In genomic region chrX:136067201-136067991, GRCm38 (mm10) we compare ENCODE assay signal across 9 mouse cellular contexts. TPM values are rescaled to one million over a fixed set of nuclear protein-coding genes. Genes with fewer than 3 reads are reported as not detected.
A peak's percentile ranks its signal among the peaks of the same experiment; 100 is the strongest.
DNase-seq lines count a peak whose midpoint lies in the region; ATAC-seq and TF ChIP-seq lines count a peak whose summit lies in the region.
"Not testable (repeated sequence)": the region's sequence is repeated elsewhere in the genome, so short reads cannot be mapped to it uniquely, and the experiment has no call there.
"Had no signal": no experiment of that assay in that cellular context is flagged by ENCODE, and none has a peak within 500 bp of the region (broad histone marks: within the 10 kb centered on the region; RNA-seq: fewer than 3 reads in every experiment).

No protein-coding gene starts in this region.

- 15% methylated on average over 13 of the region's 48 CpGs for WGBS in cerebellum, adult 2 months
- 21% methylated on average over 19 of the region's 48 CpGs for WGBS in heart, postnatal 0 days
- 17% methylated on average over 19 of the region's 48 CpGs for WGBS in liver, embryonic 11.5 days
- WGBS in midbrain, embryonic 16.5 days = 28% methylated on average over 11 of the region's 48 CpGs
- 8% methylated on average over 7 of the region's 48 CpGs for WGBS in stomach, embryonic 16.5 days

- DNase-seq in ES-E14 (ENCODE audit: low read depth, low spot score) = peak; percentile 11
- DNase-seq in cerebellum, adult 2 months = peak; percentile 40 to 43
- DNase-seq in heart, postnatal 0 days (ENCODE audit: low spot score) = not testable (repeated sequence)
- DNase-seq in layer of hippocampus, adult 11-12 months (ENCODE audit: low spot score) = peak; percentile 12
- peak; percentile 35 for DNase-seq in liver, embryonic 11.5 days (ENCODE audit: low spot score)

- peak overlapping the region; percentile 40; the same call in 1 of the 2 replicates for H3K27ac ChIP-seq in ES-E14 (ENCODE audit: insufficient read depth, low read depth, low read length, poor library complexity, severe bottlenecking)
- not testable (repeated sequence) for H3K27ac ChIP-seq in cerebellum, adult 2 months (ENCODE audit: insufficient read depth, low read length); heart, postnatal 0 days (ENCODE audit: low read depth); liver, embryonic 11.5 days (ENCODE audit: low read depth, low read length); stomach, embryonic 16.5 days (ENCODE audit: low read length)
- peak overlapping the region; percentile 81 for H3K27ac ChIP-seq in midbrain, embryonic 16.5 days (ENCODE audit: low read length)

- peak; percentile 16; the same call in 1 of the 2 replicates for TF ChIP-seq CTCF in cerebellum, adult 2 months (IDR thresholded peaks at IDR 0.05; ENCODE audit: borderline replicate concordance, insufficient read depth, low read depth, low read length)
- not testable (repeated sequence) for TF ChIP-seq CTCF in heart, postnatal 0 days (IDR thresholded peaks at IDR 0.05; ENCODE audit: low read depth)

- not testable (repeated sequence) for TF ChIP-seq EP300 in heart, postnatal 0 days (IDR thresholded peaks at IDR 0.05; ENCODE audit: low read depth)

- peak overlapping the region; percentile 69 to 76 for H3K4me3 ChIP-seq in ES-E14 (ENCODE audit: insufficient read depth in 1 of 2, low read depth in 1 of 2, low read length in 2 of 2, poor library complexity in 1 of 2, severe bottlenecking in 1 of 2)
- peak overlapping the region; percentile 99 for H3K4me3 ChIP-seq in cerebellum, adult 2 months (replicated peaks; ENCODE audit: insufficient read depth, low read depth, low read length)
- peak overlapping the region; percentile 32 for H3K4me3 ChIP-seq in erythroblast, embryonic 14.5 days (replicated peaks)
- 0 out of 2 replicates have a peak overlapping the region, but pooled peaks have one; percentile 11 for H3K4me3 ChIP-seq in heart, postnatal 0 days (ENCODE audit: low read depth, low read length)
- peak overlapping the region; percentile 34 for H3K4me3 ChIP-seq in liver, embryonic 11.5 days (ENCODE audit: low read depth, low read length)
- H3K4me3 ChIP-seq in midbrain, embryonic 16.5 days (ENCODE audit: low read depth, low read length) = peak overlapping the region; percentile 43
- peak overlapping the region; percentile 32 for H3K4me3 ChIP-seq in stomach, embryonic 16.5 days (replicated peaks; ENCODE audit: low read length)

- peak overlapping the region; percentile 52; the same call in 1 of the 2 replicates for H3K9ac ChIP-seq in ES-E14 (ENCODE audit: insufficient read depth, low read depth, low read length, poor library complexity, severe bottlenecking)
- not testable (repeated sequence) for H3K9ac ChIP-seq in heart, postnatal 0 days (replicated peaks; ENCODE audit: low read depth, low read length); liver, embryonic 11.5 days (ENCODE audit: low read depth, low read length); stomach, embryonic 16.5 days (ENCODE audit: low read length)
- H3K9ac ChIP-seq in midbrain, embryonic 16.5 days (ENCODE audit: low read depth, low read length) = peak overlapping the region; percentile 68

- not testable (repeated sequence) for ATAC-seq in heart, postnatal 0 days (ENCODE audit: insufficient read depth, low read depth)
- peak; percentile 32 for ATAC-seq in liver, embryonic 11.5 days (replicated peaks; ENCODE audit: low FRiP score)
- ATAC-seq in midbrain, embryonic 16.5 days = peak; percentile 77
- peak; percentile 41; the same call in 1 of the 2 replicates for ATAC-seq in stomach, embryonic 16.5 days (ENCODE audit: insufficient read depth, low FRiP score)

- H3K27me3 ChIP-seq in cerebellum, adult 2 months (ENCODE audit: control insufficient read depth, insufficient read depth, low read length); heart, postnatal 0 days (ENCODE audit: control insufficient read depth, insufficient read depth, low read length); liver, embryonic 11.5 days (replicated peaks; ENCODE audit: control insufficient read depth, insufficient read depth, low read length); midbrain, embryonic 16.5 days (ENCODE audit: control insufficient read depth, insufficient read depth, low read depth, low read length); stomach, embryonic 16.5 days (ENCODE audit: control insufficient read depth, insufficient read depth, low read length): not testable (repeated sequence)
- H3K27me3 ChIP-seq in erythroblast, embryonic 14.5 days (ENCODE audit: control insufficient read depth) = peaks cover 10% of the 10 kb centered on the region

- not testable (repeated sequence) for TF ChIP-seq POLR2A in cerebellum, adult 2 months (IDR thresholded peaks at IDR 0.05; ENCODE audit: borderline replicate concordance, insufficient read depth, low read length)

- in situ Hi-C loops in ES-E14 (cut with MboI; ENCODE audit: low sequenced_read_pairs in 2 of 2, unreplicated experiment in 2 of 2) = not testable (repeated sequence)

- not testable (repeated sequence) for H3K9me3 ChIP-seq in ES-E14 (ENCODE audit: control insufficient read depth, insufficient read depth, low read depth, low read length); erythroblast, embryonic 14.5 days (ENCODE audit: control insufficient read depth, low read length); heart, postnatal 0 days (replicated peaks; ENCODE audit: control insufficient read depth, low read length); liver, embryonic 11.5 days (ENCODE audit: control insufficient read depth, low read length); midbrain, embryonic 16.5 days (replicated peaks; ENCODE audit: control insufficient read depth, low read length, poor library complexity, severe bottlenecking); stomach, embryonic 16.5 days (replicated peaks; ENCODE audit: control insufficient read depth, low read length)

- not testable (repeated sequence) for H3K36me3 ChIP-seq in ES-E14 (ENCODE audit: control insufficient read depth, insufficient read depth, low read length, poor library complexity, severe bottlenecking); erythroblast, embryonic 14.5 days (ENCODE audit: control insufficient read depth); heart, postnatal 0 days (replicated peaks; ENCODE audit: control insufficient read depth, insufficient read depth, low read length); liver, embryonic 11.5 days (ENCODE audit: control insufficient read depth, insufficient read depth, low read length); midbrain, embryonic 16.5 days (ENCODE audit: control insufficient read depth, insufficient read depth, low read length); stomach, embryonic 16.5 days (ENCODE audit: control insufficient read depth, insufficient read depth, low read length)

- H3K4me1 ChIP-seq in ES-E14 (ENCODE audit: control insufficient read depth in 2 of 2, insufficient read depth in 2 of 2, low read length in 2 of 2, poor library complexity in 1 of 2); cerebellum, adult 2 months (ENCODE audit: control insufficient read depth, insufficient read depth, low read length); erythroblast, embryonic 14.5 days (ENCODE audit: control insufficient read depth); heart, postnatal 0 days (ENCODE audit: control insufficient read depth, insufficient read depth); liver, embryonic 11.5 days (replicated peaks; ENCODE audit: control insufficient read depth, insufficient read depth, low read length); midbrain, embryonic 16.5 days (ENCODE audit: control insufficient read depth, insufficient read depth, low read length); stomach, embryonic 16.5 days (ENCODE audit: control insufficient read depth, insufficient read depth, low read length): not testable (repeated sequence)

- H3K4me2 ChIP-seq in heart, postnatal 0 days (ENCODE audit: low read depth, low read length) = peak overlapping the region; percentile 34
- peak overlapping the region; percentile 43 for H3K4me2 ChIP-seq in liver, embryonic 11.5 days
- H3K4me2 ChIP-seq in midbrain, embryonic 16.5 days (ENCODE audit: low read length) = peak overlapping the region; percentile 53
- H3K4me2 ChIP-seq in stomach, embryonic 16.5 days (ENCODE audit: low read depth, low read length) = peak overlapping the region; percentile 40; the same call in 1 of the 2 replicates

RNA-seq across cellular contexts. Expression of gene Bex2, which starts 0.6 kb away (rescaled TPM):
- total RNA-seq in ES-E14 (2012; rRNA removed) = 43.2 and 54.1 TPM in 2 replicates
- 291 and 304 TPM in 2 replicates for polyA plus RNA-seq in cerebellum, adult 2 months (2012; rRNA removed)
- polyA plus RNA-seq in erythroblast, embryonic 14.5 days (2012) = 0.30 and 0.33 TPM in 2 replicates
- total RNA-seq in heart, postnatal 0 days (2014; rRNA removed; ENCODE audit: low replicate concordance) = 0.23 TPM in 1 of 2 replicates, not detected in the other
- 5.6 TPM in 2 replicates for polyA plus RNA-seq in heart, postnatal 0 days (2015; fragmentation: Nextera tagmentation; extraction: Ambion mirVana)
- 260 and 268 TPM in 2 replicates for polyA plus RNA-seq in liver, embryonic 11.5 days (2014; fragmentation: Nextera tagmentation; extraction: Ambion mirVana)
- polyA plus RNA-seq in midbrain, embryonic 16.5 days (2015; fragmentation: Nextera tagmentation; extraction: Ambion mirVana) = 929 and 971 TPM in 2 replicates
- 80.4 and 92.3 TPM in 2 replicates for polyA plus RNA-seq in stomach, embryonic 16.5 days (2015; fragmentation: Nextera tagmentation; extraction: Ambion mirVana)
- total RNA-seq: gastrocnemius, postnatal 25 days had no signal

RNA-seq across cellular contexts. Expression of gene Nxf3, which starts 17.7 kb away (rescaled TPM):
- 3.0 and 6.6 TPM in 2 replicates for total RNA-seq in ES-E14 (2012; rRNA removed)
- 0.05 and 0.10 TPM in 2 replicates for polyA plus RNA-seq in cerebellum, adult 2 months (2012; rRNA removed)
- polyA plus RNA-seq in erythroblast, embryonic 14.5 days (2012) = 0.02 TPM in 1 of 2 replicates, not detected in the other
- not detected in 2 replicates for total RNA-seq in heart, postnatal 0 days (2014; rRNA removed; ENCODE audit: low replicate concordance)
- 0.29 and 0.57 TPM in 2 replicates for polyA plus RNA-seq in heart, postnatal 0 days (2015; fragmentation: Nextera tagmentation; extraction: Ambion mirVana)
- polyA plus RNA-seq in liver, embryonic 11.5 days (2014; fragmentation: Nextera tagmentation; extraction: Ambion mirVana) = 0.23 and 0.25 TPM in 2 replicates
- not detected in 2 replicates for polyA plus RNA-seq in midbrain, embryonic 16.5 days (2015; fragmentation: Nextera tagmentation; extraction: Ambion mirVana)
- polyA plus RNA-seq in stomach, embryonic 16.5 days (2015; fragmentation: Nextera tagmentation; extraction: Ambion mirVana) = not detected in 2 replicates
- total RNA-seq: gastrocnemius, postnatal 25 days had no signal

RNA-seq across cellular contexts. Expression of gene Arxes1, which starts 34.2 kb away (rescaled TPM):
- 17.7 and 30.7 TPM in 2 replicates for total RNA-seq in ES-E14 (2012; rRNA removed)
- 36.7 and 40.0 TPM in 2 replicates for polyA plus RNA-seq in cerebellum, adult 2 months (2012; rRNA removed)
- 0.06 TPM in 1 of 2 replicates, not detected in the other for polyA plus RNA-seq in erythroblast, embryonic 14.5 days (2012)
- total RNA-seq in heart, postnatal 0 days (2014; rRNA removed; ENCODE audit: low replicate concordance) = 1.5 and 3.5 TPM in 2 replicates
- polyA plus RNA-seq in heart, postnatal 0 days (2015; fragmentation: Nextera tagmentation; extraction: Ambion mirVana) = 11.7 TPM in 2 replicates
- 29.4 and 32.8 TPM in 2 replicates for polyA plus RNA-seq in liver, embryonic 11.5 days (2014; fragmentation: Nextera tagmentation; extraction: Ambion mirVana)
- polyA plus RNA-seq in midbrain, embryonic 16.5 days (2015; fragmentation: Nextera tagmentation; extraction: Ambion mirVana) = 198 and 206 TPM in 2 replicates
- polyA plus RNA-seq in stomach, embryonic 16.5 days (2015; fragmentation: Nextera tagmentation; extraction: Ambion mirVana) = 22.1 and 26.9 TPM in 2 replicates

Comparison
In these comparisons a context has a peak if more than half of its experiments do, and no peak if none do; other contexts are left out.
1. H3K4me3 ChIP-seq: peak in every context shown above with its lines; median percentile 99 in cerebellum, adult 2 months; 72 in ES-E14; 43 in midbrain, embryonic 16.5 days; 34 in liver, embryonic 11.5 days; 32 in erythroblast, embryonic 14.5 days; 32 in stomach, embryonic 16.5 days; 11 in heart, postnatal 0 days.
2. RNA of gene Bex2, which starts 0.6 kb away (polyA plus RNA-seq): 929 to 971 TPM in midbrain, embryonic 16.5 days, 291 to 304 TPM in cerebellum, adult 2 months, 260 to 268 TPM in liver, embryonic 11.5 days and 80.4 to 92.3 TPM in stomach, embryonic 16.5 days; 5.6 TPM in heart, postnatal 0 days and 0.30 to 0.33 TPM in erythroblast, embryonic 14.5 days; every median in the first group is over 10 times any median in the second.
3. RNA of gene Arxes1, which starts 34.2 kb away (polyA plus RNA-seq): 198 to 206 TPM in midbrain, embryonic 16.5 days, 36.7 to 40.0 TPM in cerebellum, adult 2 months, 29.4 to 32.8 TPM in liver, embryonic 11.5 days, 22.1 to 26.9 TPM in stomach, embryonic 16.5 days and 11.7 TPM in heart, postnatal 0 days; 0.06 TPM in erythroblast, embryonic 14.5 days; every median in the first group is over 10 times any median in the second.
4. Peak in every context shown above with its lines, with median percentiles within 50 percentile points of each other: H3K4me2 ChIP-seq.